In the genomic region with DNA sequence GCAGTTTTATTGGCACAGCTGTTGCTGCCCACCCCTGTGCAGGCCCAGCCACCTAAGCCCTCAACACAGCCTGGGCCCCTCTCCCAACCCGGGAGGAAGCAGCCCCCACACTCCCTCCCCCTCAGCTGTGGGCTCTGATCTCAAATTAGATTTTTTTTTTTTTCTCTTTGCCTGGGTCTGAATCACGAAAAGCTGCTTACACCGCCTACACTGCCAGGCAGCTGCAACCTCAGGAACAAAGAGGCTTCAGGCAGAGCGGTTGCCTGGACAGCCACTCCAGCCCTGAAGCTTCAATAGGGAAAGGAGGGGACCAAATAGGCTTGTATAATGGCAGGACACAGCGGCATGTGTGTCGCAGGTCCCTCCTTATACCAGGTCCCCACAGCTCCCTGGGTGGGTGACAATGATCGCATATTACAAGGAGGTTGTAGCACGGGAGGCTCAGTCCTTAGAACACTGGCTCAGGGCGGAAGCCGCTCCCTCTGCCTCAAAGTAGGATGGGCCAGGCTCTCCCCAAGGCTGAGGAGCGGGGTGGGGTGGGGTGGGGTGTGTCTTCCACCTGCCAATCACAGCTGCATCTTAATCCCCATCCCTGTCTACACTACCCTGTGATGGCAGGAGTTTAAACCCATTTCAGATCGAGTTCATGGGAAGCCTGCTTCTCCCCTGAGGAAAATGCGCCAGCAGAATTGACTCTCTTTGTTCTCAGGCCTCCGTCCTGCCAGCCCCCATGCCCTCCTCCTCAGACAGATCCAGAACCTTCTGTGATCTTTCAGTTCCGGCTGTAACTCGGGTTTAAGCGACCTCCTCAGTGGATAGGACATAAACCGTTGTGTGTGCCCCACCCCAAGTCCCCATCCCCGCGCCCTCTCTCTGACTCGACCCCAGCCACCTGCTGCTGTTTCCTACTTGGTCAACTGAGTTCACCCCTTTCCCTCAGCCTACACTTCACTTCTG, we compare ENCODE assay signal across 9 mouse cellular contexts. TPM values are rescaled to one million over a fixed set of nuclear protein-coding genes. Genes with fewer than 3 reads are reported as not detected.
DNase-seq lines count a peak whose midpoint lies in the region; ATAC-seq lines count a peak whose summit lies in the region.
"Had no signal": no experiment of that assay in that cellular context is flagged by ENCODE, and none has a peak within 500 bp of the region (broad histone marks: within the 10 kb centered on the region; RNA-seq: fewer than 3 reads in every experiment).

No protein-coding gene starts in this region.

- peak overlapping the region; percentile 42 for H3K4me2 ChIP-seq in forebrain, embryonic 15.5 days (replicated peaks)
- peak overlapping the region; percentile 35 for H3K4me2 ChIP-seq in midbrain, embryonic 11.5 days
- H3K4me2 ChIP-seq in stomach, embryonic 15.5 days = peak overlapping the region; percentile 45

- 6% methylated on average over 21 of the region's 21 CpGs for WGBS in forebrain, embryonic 15.5 days
- 5% methylated on average over 21 of the region's 21 CpGs for WGBS in midbrain, embryonic 11.5 days
- WGBS in stomach, embryonic 15.5 days = 25% methylated on average over 21 of the region's 21 CpGs

- ATAC-seq in forebrain, embryonic 15.5 days (replicated peaks) = peak; percentile 94
- ATAC-seq in midbrain, embryonic 11.5 days (ENCODE audit: low FRiP score) = peak; percentile 93
- ATAC-seq in stomach, embryonic 15.5 days (ENCODE audit: insufficient read depth, low FRiP score, low read depth) = peak; percentile 74

- H3K4me1 ChIP-seq in forebrain, embryonic 15.5 days = peaks cover 23% of the 10 kb centered on the region
- H3K4me1 ChIP-seq in midbrain, embryonic 11.5 days (ENCODE audit: control insufficient read depth, insufficient read depth, low read length) = peaks cover 13% of the 10 kb centered on the region
- peaks cover 14% of the 10 kb centered on the region for H3K4me1 ChIP-seq in stomach, embryonic 15.5 days

- H3K27me3 ChIP-seq in forebrain, embryonic 15.5 days = no peaks in the 10 kb centered on the region
- H3K27me3 ChIP-seq in midbrain, embryonic 11.5 days (ENCODE audit: control insufficient read depth, insufficient read depth, low read length) = no peaks in the 10 kb centered on the region
- no peaks in the 10 kb centered on the region for H3K27me3 ChIP-seq in stomach, embryonic 15.5 days (replicated peaks)

- H3K36me3 ChIP-seq in forebrain, embryonic 15.5 days = no peaks in the 10 kb centered on the region
- no peaks in the 10 kb centered on the region for H3K36me3 ChIP-seq in midbrain, embryonic 11.5 days (ENCODE audit: control insufficient read depth, insufficient read depth, low read length)
- no peaks in the 10 kb centered on the region for H3K36me3 ChIP-seq in stomach, embryonic 15.5 days

- peak overlapping the region; percentile 18; the same call in 1 of the 2 replicates for H3K4me3 ChIP-seq in forebrain, embryonic 15.5 days
- H3K4me3 ChIP-seq in midbrain, embryonic 11.5 days (ENCODE audit: low read depth, low read length) = no peak overlapping the region
- 0 out of 2 replicates have a peak overlapping the region, but pooled peaks have one; percentile 11 for H3K4me3 ChIP-seq in stomach, embryonic 15.5 days (replicated peaks)

- H3K27ac ChIP-seq in forebrain, embryonic 15.5 days (replicated peaks) = peak overlapping the region; percentile 98
- peak overlapping the region; percentile 98 for H3K27ac ChIP-seq in midbrain, embryonic 11.5 days (ENCODE audit: low read depth, low read length)
- H3K27ac ChIP-seq in stomach, embryonic 15.5 days = peak overlapping the region; percentile 73

- DNase-seq in heart, adult 11 months = peak; percentile 84
- no peak for DNase-seq in heart, adult 18-20 months
- DNase-seq in ZHBTc4 (ENCODE audit: low read depth, low spot score) = peak; percentile 89
- DNase-seq in layer of hippocampus, postnatal 14 days (ENCODE audit: low spot score in 2 of 2) = peak; percentile 77 to 80
- DNase-seq in midbrain, embryonic 11.5 days (ENCODE audit: low spot score, missing footprints) = peak; percentile 98
- DNase-seq in cerebellum, adult 11-12 months = no peak

- H3K9me3 ChIP-seq in forebrain, embryonic 15.5 days = no peaks in the 10 kb centered on the region
- no peaks in the 10 kb centered on the region for H3K9me3 ChIP-seq in midbrain, embryonic 11.5 days (ENCODE audit: control insufficient read depth, low read length)
- no peaks in the 10 kb centered on the region for H3K9me3 ChIP-seq in stomach, embryonic 15.5 days

- peak overlapping the region; percentile 49 for H3K9ac ChIP-seq in forebrain, embryonic 15.5 days (replicated peaks)
- H3K9ac ChIP-seq in midbrain, embryonic 11.5 days (ENCODE audit: low read length) = peak overlapping the region; percentile 60
- no peak overlapping the region for H3K9ac ChIP-seq in stomach, embryonic 15.5 days

RNA-seq across cellular contexts. Expression of a gene that starts 20.2 kb away (rescaled TPM):
- not detected for total RNA-seq in heart, adult 18-20 months (2021)
- not detected in 2 replicates for polyA plus RNA-seq in forebrain, embryonic 15.5 days (2015; fragmentation: Nextera tagmentation; extraction: Ambion mirVana)
- total RNA-seq in layer of hippocampus, postnatal 14 days (2021) = not detected
- not detected in 2 replicates for polyA plus RNA-seq in midbrain, embryonic 11.5 days (2014; fragmentation: Nextera tagmentation; extraction: Ambion mirVana)
- polyA plus RNA-seq in stomach, embryonic 15.5 days (2015; fragmentation: Nextera tagmentation; extraction: Ambion mirVana) = 0.21 and 0.22 TPM in 2 replicates
- polyA plus RNA-seq: C2C12 had no signal

RNA-seq across cellular contexts. Expression of a gene that starts 28.6 kb away (rescaled TPM):
- under 1 TPM; 0.32 to 0.85 TPM for total RNA-seq in heart, adult 18-20 months (2021)
- 0.11 and 0.29 TPM in 2 replicates for polyA plus RNA-seq in forebrain, embryonic 15.5 days (2015; fragmentation: Nextera tagmentation; extraction: Ambion mirVana)
- total RNA-seq in layer of hippocampus, postnatal 14 days (2021) = not detected
- polyA plus RNA-seq in midbrain, embryonic 11.5 days (2014; fragmentation: Nextera tagmentation; extraction: Ambion mirVana) = 0.26 and 0.36 TPM in 2 replicates
- 17.7 and 25.2 TPM in 2 replicates for polyA plus RNA-seq in stomach, embryonic 15.5 days (2015; fragmentation: Nextera tagmentation; extraction: Ambion mirVana)

Comparison
In these comparisons a context has a peak if more than half of its experiments do, and no peak if none do; other contexts are left out.
1. DNase-seq: peak in heart, adult 11 months (single experiment), ZHBTc4 (single experiment), layer of hippocampus, postnatal 14 days (2 of 2) and midbrain, embryonic 11.5 days (single experiment); none in heart, adult 18-20 months (0 of 2) and cerebellum, adult 11-12 months (single experiment).
2. RNA of a gene that starts 28.6 kb away (polyA plus RNA-seq): 17.7 to 25.2 TPM in stomach, embryonic 15.5 days; 0.11 to 0.29 TPM in forebrain, embryonic 15.5 days and 0.26 to 0.36 TPM in midbrain, embryonic 11.5 days; every median in the first group is over 10 times any median in the second.
3. Peak in every context shown above with its lines, with median percentiles within 50 percentile points of each other: ATAC-seq, H3K27ac ChIP-seq and H3K4me2 ChIP-seq.